ENCODE assay signal across 19 mouse cellular contexts in the genomic region with DNA sequence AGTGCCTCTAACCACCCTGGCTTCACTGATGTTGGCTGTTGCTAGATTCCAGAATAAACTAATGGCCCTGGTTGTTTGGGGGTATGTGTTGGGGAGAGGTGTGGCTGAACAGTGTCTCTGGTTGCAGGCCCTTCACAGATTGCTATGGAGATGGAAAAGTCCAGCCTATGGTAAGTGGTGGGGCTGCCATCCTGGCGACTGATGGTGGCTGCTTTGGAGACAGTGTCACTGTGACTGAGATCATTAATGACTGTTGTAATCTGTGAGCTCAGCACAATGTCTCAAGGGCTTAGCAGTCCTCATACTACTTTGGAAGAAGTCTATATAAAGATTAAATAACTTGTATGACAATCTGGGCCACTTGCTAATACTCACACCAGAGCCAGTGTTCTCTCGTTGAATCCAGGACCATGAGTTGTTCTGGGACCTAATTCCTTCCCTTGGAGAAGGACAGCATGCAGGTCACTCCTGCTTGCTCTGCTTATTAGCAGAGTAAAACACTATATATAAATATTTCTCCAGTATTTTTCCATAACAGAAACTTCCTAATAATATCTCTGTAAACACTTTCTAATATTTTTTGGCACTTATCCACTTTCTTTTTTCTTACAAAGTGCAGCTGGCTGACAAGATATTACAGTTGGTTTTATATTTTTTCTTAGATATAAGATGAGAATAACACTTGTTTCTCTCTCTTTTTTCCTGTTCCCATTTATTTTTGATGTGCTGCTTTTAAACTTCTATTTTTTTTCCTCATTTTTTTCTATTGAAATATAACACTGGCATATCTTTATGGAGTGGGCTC. TPM values are rescaled to one million over a fixed set of nuclear protein-coding genes. Genes with fewer than 3 reads are reported as not detected.
DNase-seq lines count a peak whose midpoint lies in the region; ATAC-seq and TF ChIP-seq lines count a peak whose summit lies in the region.
"Had no signal": no experiment of that assay in that cellular context is flagged by ENCODE, and none has a peak within 500 bp of the region (broad histone marks: within the 10 kb centered on the region; RNA-seq: fewer than 3 reads in every experiment).

No protein-coding gene starts in this region.

- no peaks in the 10 kb centered on the region for H3K36me3 ChIP-seq in liver, adult 2 months (ENCODE audit: control insufficient read depth, insufficient read depth, low read length)
- no peaks in the 10 kb centered on the region for H3K36me3 ChIP-seq in liver, embryonic 12.5 days
- H3K36me3 ChIP-seq in lung, postnatal 0 days (ENCODE audit: insufficient read depth, low read length), result no peaks in the 10 kb centered on the region
- H3K36me3 ChIP-seq in intestine, embryonic 16.5 days (ENCODE audit: control insufficient read depth, insufficient read depth, low read length), result no peaks in the 10 kb centered on the region
- H3K36me3 ChIP-seq: embryonic facial prominence, embryonic 10.5 days; heart, embryonic 13.5 days had no signal

- DNase-seq in liver, adult 2 months (ENCODE audit: extremely low read depth, low read depth, low spot score), result peak; percentile 13
- peak; percentile 27 for DNase-seq in lung, postnatal 0 days (ENCODE audit: low spot score)
- DNase-seq in lung, adult 18-20 months, result no peak
- no peak for DNase-seq in frontal cortex, adult 2 months (ENCODE audit: extremely low spot score in 1 of 2, low spot score in 1 of 2)
- DNase-seq: adrenal gland, adult 2 months; adrenal gland, postnatal 25 days; cerebellum, adult 18-20 months; cerebellum, adult 9-11 months; gastrocnemius, postnatal 36 days; heart, adult 11 months had no signal

- no peaks in the 10 kb centered on the region for H3K27me3 ChIP-seq in liver, adult 2 months (ENCODE audit: control insufficient read depth, insufficient read depth, low read length)
- no peaks in the 10 kb centered on the region for H3K27me3 ChIP-seq in liver, embryonic 12.5 days (replicated peaks)
- no peaks in the 10 kb centered on the region for H3K27me3 ChIP-seq in lung, postnatal 0 days (replicated peaks; ENCODE audit: insufficient read depth, low read length)
- no peaks in the 10 kb centered on the region for H3K27me3 ChIP-seq in intestine, embryonic 16.5 days (replicated peaks; ENCODE audit: control insufficient read depth, insufficient read depth, low read length)
- H3K27me3 ChIP-seq: CH12.LX; heart, embryonic 13.5 days had no signal

- H3K4me1 ChIP-seq in liver, adult 2 months (ENCODE audit: control insufficient read depth, insufficient read depth, low read length), result no peaks in the 10 kb centered on the region
- H3K4me1 ChIP-seq in liver, embryonic 12.5 days, result no peaks in the 10 kb centered on the region
- no peaks in the 10 kb centered on the region for H3K4me1 ChIP-seq in lung, postnatal 0 days (ENCODE audit: insufficient read depth, low read depth, low read length)
- H3K4me1 ChIP-seq in intestine, embryonic 16.5 days (ENCODE audit: control insufficient read depth, insufficient read depth, low read length), result no peaks in the 10 kb centered on the region
- H3K4me1 ChIP-seq: embryonic facial prominence, embryonic 10.5 days; heart, embryonic 13.5 days had no signal

- no peak overlapping the region for H3K9ac ChIP-seq in liver, adult 2 months (ENCODE audit: low read depth, low read length)
- no peak overlapping the region for H3K9ac ChIP-seq in liver, embryonic 12.5 days
- no peak overlapping the region for H3K9ac ChIP-seq in lung, postnatal 0 days (replicated peaks; ENCODE audit: low read depth)
- H3K9ac ChIP-seq in intestine, embryonic 16.5 days (ENCODE audit: low read depth, low read length), result no peak overlapping the region
- H3K9ac ChIP-seq: heart, embryonic 13.5 days had no signal

- no peaks in the 10 kb centered on the region for H3K79me2 ChIP-seq in liver, adult 2 months (ENCODE audit: control insufficient read depth, insufficient read depth, low read length)

- TF ChIP-seq EP300 in lung, postnatal 0 days (IDR thresholded peaks at IDR 0.05), result no peak

- TF ChIP-seq CTCF in liver, adult 2 months (IDR thresholded peaks at IDR 0.05; ENCODE audit: low read depth, low read length), result no peak
- no peak for TF ChIP-seq CTCF in lung, postnatal 0 days (IDR thresholded peaks at IDR 0.05)

- H3K27ac ChIP-seq in liver, adult 2 months (replicated peaks; ENCODE audit: insufficient read depth, low read depth, low read length), result no peak overlapping the region
- no peak overlapping the region for H3K27ac ChIP-seq in liver, embryonic 12.5 days
- peak overlapping the region; percentile 11; the same call in 1 of the 2 replicates for H3K27ac ChIP-seq in lung, postnatal 0 days (ENCODE audit: low read length)
- peak overlapping the region; percentile 14 for H3K27ac ChIP-seq in intestine, embryonic 16.5 days (ENCODE audit: low read length)
- H3K27ac ChIP-seq: embryonic facial prominence, embryonic 10.5 days; heart, embryonic 13.5 days had no signal

- TF ChIP-seq POLR2A in liver, adult 2 months (IDR thresholded peaks at IDR 0.05; ENCODE audit: extremely low read depth, insufficient read depth, low read length), result no peak

- WGBS in liver, adult 2 months, result 77% methylated on average over 2 of the region's 2 CpGs
- WGBS in liver, embryonic 12.5 days (ENCODE audit: insufficient replicate concordance), result 56% methylated on average over 2 of the region's 2 CpGs
- WGBS in lung, postnatal 0 days, result 38% methylated on average over 2 of the region's 2 CpGs
- WGBS in intestine, embryonic 16.5 days, result 47% methylated on average over 2 of the region's 2 CpGs

- ATAC-seq in liver, embryonic 12.5 days, result no peak
- peak; percentile 21 for ATAC-seq in lung, postnatal 0 days
- ATAC-seq in intestine, embryonic 16.5 days, result no peak
- ATAC-seq: forebrain, embryonic 14.5 days had no signal

- H3K4me3 ChIP-seq in liver, adult 2 months (ENCODE audit: insufficient read depth, low read depth, low read length), result no peak overlapping the region
- H3K4me3 ChIP-seq in liver, embryonic 12.5 days, result no peak overlapping the region
- no peak overlapping the region for H3K4me3 ChIP-seq in lung, postnatal 0 days (ENCODE audit: low read depth, low read length)
- no peak overlapping the region for H3K4me3 ChIP-seq in intestine, embryonic 16.5 days (ENCODE audit: low read length)
- H3K4me3 ChIP-seq: embryonic facial prominence, embryonic 10.5 days; heart, embryonic 13.5 days had no signal

- no peaks in the 10 kb centered on the region for H3K9me3 ChIP-seq in liver, embryonic 12.5 days (replicated peaks)
- H3K9me3 ChIP-seq in lung, postnatal 0 days (ENCODE audit: low read length), result no peaks in the 10 kb centered on the region
- no peaks in the 10 kb centered on the region for H3K9me3 ChIP-seq in intestine, embryonic 16.5 days (ENCODE audit: control insufficient read depth, low read length)
- H3K9me3 ChIP-seq: embryonic facial prominence, embryonic 10.5 days; heart, embryonic 13.5 days had no signal

- H3K4me2 ChIP-seq in liver, embryonic 12.5 days, result no peak overlapping the region
- H3K4me2 ChIP-seq in lung, postnatal 0 days (replicated peaks; ENCODE audit: low read depth, low read length), result no peak overlapping the region
- H3K4me2 ChIP-seq in intestine, embryonic 16.5 days (ENCODE audit: low read depth, low read length), result no peak overlapping the region
- H3K4me2 ChIP-seq: heart, embryonic 13.5 days had no signal

RNA-seq across cellular contexts. Expression of gene Dcun1d4, which starts 26.1 kb away (rescaled TPM):
- total RNA-seq in liver, adult 2 months (2014; rRNA removed), result 13.6 and 14.0 TPM in 2 replicates
- polyA plus RNA-seq in liver, adult 2 months (2012; rRNA removed), result 8.2 and 10.3 TPM in 2 replicates
- polyA plus RNA-seq in liver, embryonic 12.5 days (2016; fragmentation: Nextera tagmentation; extraction: Ambion mirVana), result 5.5 and 6.4 TPM in 2 replicates
- polyA plus RNA-seq in lung, postnatal 0 days (2015; fragmentation: Nextera tagmentation; extraction: Ambion mirVana), result 13.7 and 14.7 TPM in 2 replicates
- polyA plus RNA-seq in intestine, embryonic 16.5 days (2015; fragmentation: Nextera tagmentation; extraction: Ambion mirVana), result 14.8 and 14.9 TPM in 2 replicates
- 60.2 and 67.5 TPM in 2 replicates for polyA plus RNA-seq in frontal cortex, adult 2 months (2012; rRNA removed)

RNA-seq across cellular contexts. Expression of gene Cwh43, which starts 48.8 kb away (rescaled TPM):
- total RNA-seq in liver, adult 2 months (2014; rRNA removed), result not detected in 2 replicates
- not detected in 2 replicates for polyA plus RNA-seq in liver, adult 2 months (2012; rRNA removed)
- polyA plus RNA-seq in liver, embryonic 12.5 days (2016; fragmentation: Nextera tagmentation; extraction: Ambion mirVana), result not detected in 2 replicates
- 0.08 TPM in 1 of 2 replicates, not detected in the other for polyA plus RNA-seq in lung, postnatal 0 days (2015; fragmentation: Nextera tagmentation; extraction: Ambion mirVana)
- polyA plus RNA-seq in intestine, embryonic 16.5 days (2015; fragmentation: Nextera tagmentation; extraction: Ambion mirVana), result 0.13 and 0.16 TPM in 2 replicates
- polyA plus RNA-seq in frontal cortex, adult 2 months (2012; rRNA removed), result 3.0 and 4.9 TPM in 2 replicates
- total RNA-seq: CH12.LX; gastrocnemius, adult 8-10 months; gastrocnemius, postnatal 36 days; heart, postnatal 36 days had no signal
- polyA plus RNA-seq: adrenal gland, adult 2 months; embryonic facial prominence, embryonic 10.5 days; forebrain, embryonic 14.5 days; heart, embryonic 13.5 days; hindbrain, embryonic 11.5 days had no signal

Comparison
In these comparisons a context has a peak if more than half of its experiments do, and no peak if none do; other contexts are left out.
1. DNase-seq: peak in liver, adult 2 months (single experiment) and lung, postnatal 0 days (single experiment); none in lung, adult 18-20 months (0 of 2) and frontal cortex, adult 2 months (0 of 2).
2. H3K27ac ChIP-seq: peak in lung, postnatal 0 days (single experiment) and intestine, embryonic 16.5 days (single experiment); none in liver, adult 2 months (single experiment) and liver, embryonic 12.5 days (single experiment).